Mouse (Mus musculus) forebrain, embryonic 14.5 days (tissue): ENCODE data around the gene Pigm. TPM values are rescaled to one million over a fixed set of nuclear protein-coding genes. Genes with fewer than 3 reads are reported as not detected.

Experiments
- ATAC-seq: fragments of 200-750 bp; cut with Nextera tagmentation; 2 replicates; pipeline ENCODE4 v1.8.0; 2017; ENCODE audit warnings: mild to moderate bottlenecking, moderate library complexity
- DNase-seq: peaks from one replicate; pipeline ENCODE4 v3.0.0-alpha.2; 2015; ENCODE audit warnings: low spot score
- H3K27ac ChIP-seq: fragments of 300-500 bp; sonication (generic); 2 replicates; pipeline ENCODE4 v1.5.1; 2014; ENCODE audit warnings: low read depth, mild to moderate bottlenecking, control low read depth, low read length, moderate library complexity
- H3K27me3 ChIP-seq: fragments of 300-500 bp; sonication (generic); replicated peaks from 2 replicates; pipeline ENCODE4 v1.6.1; 2014; ENCODE audit warnings: low read length, control low read depth, mixed read lengths; ENCODE audit not compliant: control insufficient read depth, insufficient read depth
- H3K36me3 ChIP-seq: fragments of 300-500 bp; sonication (generic); 2 replicates; pipeline ENCODE4 v1.6.1; 2014; ENCODE audit warnings: low read length, control low read depth; ENCODE audit not compliant: control insufficient read depth, insufficient read depth
- H3K4me1 ChIP-seq: fragments of 300-500 bp; sonication (generic); 2 replicates; pipeline ENCODE4 v1.6.1; 2014; ENCODE audit warnings: antibody characterized with exemption, low read length, control low read depth; ENCODE audit not compliant: control insufficient read depth, insufficient read depth
- H3K4me2 ChIP-seq: fragments of 300-500 bp; sonication (generic); 2 replicates; pipeline ENCODE4 v1.6.1; 2014; ENCODE audit warnings: mild to moderate bottlenecking, control low read depth, low read length
- H3K4me3 ChIP-seq: fragments of 300-500 bp; sonication (generic); 2 replicates; pipeline ENCODE4 v1.5.1; 2014; ENCODE audit warnings: low read depth, low read length, control low read depth
- H3K9ac ChIP-seq: fragments of 300-500 bp; sonication (generic); 2 replicates; pipeline ENCODE4 v1.6.1; 2014; ENCODE audit warnings: mild to moderate bottlenecking, low read length, control low read depth, moderate library complexity
- H3K9me3 ChIP-seq: fragments of 300-500 bp; sonication (generic); replicated peaks from 2 replicates; pipeline ENCODE4 v1.6.1; 2016; ENCODE audit warnings: low read length, control low read depth, mixed read lengths; ENCODE audit not compliant: control insufficient read depth
- WGBS: fragments of 180-500 bp; shearing (Covaris S2); extraction: QIAGEN DNeasy Blood & Tissue Kit; methylation state at CpG from one replicate; pipeline ENCODE4 v1.1.7; 2014; 5-methylcytosine and 5-hydroxymethylcytosine counted together
- polyA plus RNA-seq: library from polyadenylated mRNA; unstranded; fragments of >200 nt; fragmentation: Nextera tagmentation; extraction: Ambion mirVana; gene quantifications from 2 replicates; pipeline ENCODE4 v1.2.1, GENCODE M21; 2014

The Pigm gene
- polyA plus RNA-seq, 1 experiment from 2014 or later, result 5.1 TPM

- no peaks in the 10 kb centered on the region for H3K36me3 ChIP-seq
- no peaks in the 10 kb centered on the region for H3K27me3 ChIP-seq
- no peak overlapping the region for H3K4me2 ChIP-seq
- no peak overlapping the region for H3K9ac ChIP-seq
- WGBS, result 89% methylated on average over 7 of the region's 7 CpGs
- ATAC-seq (no peak), DNase-seq (no peak)
- H3K9me3 ChIP-seq, result no peaks in the 10 kb centered on the region
- H3K27ac ChIP-seq, result no peak overlapping the region
- H3K4me3 ChIP-seq, result no peak overlapping the region
- no peaks in the 10 kb centered on the region for H3K4me1 ChIP-seq
Measured at GRCm38 (mm10) chr1:172415061-172415460, 38.7 kb downstream of the Pigm start.

GRCm38 (mm10) chr1:172418173-172418572 lies 41.8 kb downstream of the Pigm start:
- Histone ChIP-seq H3K4me1 (no peaks in the 10 kb centered on the region), H3K9me3 (no peaks in the 10 kb centered on the region), H3K4me3 (no peak overlapping the region), H3K27ac (no peak overlapping the region), H3K9ac (no peak overlapping the region), H3K27me3 (no peaks in the 10 kb centered on the region), H3K4me2 (no peak overlapping the region), H3K36me3 (no peaks in the 10 kb centered on the region)
- ATAC-seq (no peak), DNase-seq (no peak)
- 18% methylated on average over 6 of the region's 6 CpGs for WGBS

- no peaks in the 10 kb centered on the region for H3K4me1 ChIP-seq
- WGBS, result 71% methylated on average over 3 of the region's 3 CpGs
- no peak overlapping the region for H3K4me2 ChIP-seq
- no peak overlapping the region for H3K4me3 ChIP-seq
- DNase-seq (no peak), ATAC-seq (no peak)
- H3K9me3 ChIP-seq, result no peaks in the 10 kb centered on the region
- H3K27me3 ChIP-seq, result no peaks in the 10 kb centered on the region
- H3K27ac ChIP-seq, result no peak overlapping the region
- H3K9ac ChIP-seq, result no peak overlapping the region
- H3K36me3 ChIP-seq, result no peaks in the 10 kb centered on the region
Measured at GRCm38 (mm10) chr1:172418642-172419041, 42.3 kb downstream of the Pigm start.

- ATAC-seq (no peak), DNase-seq (no peak)
- Histone ChIP-seq H3K27me3 (no peaks in the 10 kb centered on the region), H3K27ac (no peak overlapping the region), H3K4me3 (no peak overlapping the region), H3K36me3 (no peaks in the 10 kb centered on the region), H3K4me2 (no peak overlapping the region), H3K9ac (no peak overlapping the region), H3K4me1 (no peaks in the 10 kb centered on the region), H3K9me3 (no peaks in the 10 kb centered on the region)
- 89% methylated on average over 6 of the region's 6 CpGs for WGBS
Measured at GRCm38 (mm10) chr1:172420181-172420580, 43.8 kb downstream of the Pigm start.

- DNase-seq (no peak), ATAC-seq (no peak)
- no peaks in the 10 kb centered on the region for H3K27me3 ChIP-seq
- no peak overlapping the region for H3K4me3 ChIP-seq
- H3K27ac ChIP-seq, result no peak overlapping the region
- H3K4me2 ChIP-seq, result no peak overlapping the region
- 73% methylated on average over 1 of the region's 1 CpGs for WGBS
- H3K4me1 ChIP-seq, result no peaks in the 10 kb centered on the region
- H3K36me3 ChIP-seq, result no peaks in the 10 kb centered on the region
- H3K9ac ChIP-seq, result no peak overlapping the region
- H3K9me3 ChIP-seq, result no peaks in the 10 kb centered on the region
Measured at GRCm38 (mm10) chr1:172423393-172423792, 47.0 kb downstream of the Pigm start.

- Histone ChIP-seq H3K4me3 (no peak overlapping the region), H3K27ac (no peak overlapping the region), H3K9ac (no peak overlapping the region), H3K27me3 (no peaks in the 10 kb centered on the region), H3K9me3 (no peaks in the 10 kb centered on the region), H3K36me3 (no peaks in the 10 kb centered on the region), H3K4me2 (no peak overlapping the region), H3K4me1 (no peaks in the 10 kb centered on the region)
- 57% methylated on average over 1 of the region's 1 CpGs for WGBS
- DNase-seq (no peak), ATAC-seq (no peak)
Measured at GRCm38 (mm10) chr1:172426419-172426818, 50.1 kb downstream of the Pigm start.

- H3K9me3 ChIP-seq, result no peaks in the 10 kb centered on the region
- H3K4me1 ChIP-seq, result no peaks in the 10 kb centered on the region
- no peak overlapping the region for H3K27ac ChIP-seq
- H3K36me3 ChIP-seq, result no peaks in the 10 kb centered on the region
- 90% methylated on average over 3 of the region's 3 CpGs for WGBS
- H3K9ac ChIP-seq, result no peak overlapping the region
- no peak overlapping the region for H3K4me3 ChIP-seq
- ATAC-seq, result no peak
- H3K27me3 ChIP-seq, result no peaks in the 10 kb centered on the region
- no peak for DNase-seq
- H3K4me2 ChIP-seq, result no peak overlapping the region
Measured at GRCm38 (mm10) chr1:172427841-172428240, 51.5 kb downstream of the Pigm start.

GRCm38 (mm10) chr1:172428614-172429013 lies 52.3 kb downstream of the Pigm start:
- 92% methylated on average over 1 of the region's 1 CpGs for WGBS
- no peak for DNase-seq

GRCm38 (mm10) chr1:172430731-172431220 lies 54.4 kb downstream of the Pigm start:
- no peaks in the 10 kb centered on the region for H3K4me1 ChIP-seq
- DNase-seq (no peak), ATAC-seq (no peak)
- H3K36me3 ChIP-seq, result no peaks in the 10 kb centered on the region
- no peaks in the 10 kb centered on the region for H3K9me3 ChIP-seq
- H3K4me2 ChIP-seq, result no peak overlapping the region
- 60% methylated on average over 9 of the region's 9 CpGs for WGBS
- no peak overlapping the region for H3K9ac ChIP-seq
- H3K4me3 ChIP-seq, result no peak overlapping the region
- H3K27ac ChIP-seq, result no peak overlapping the region
- no peaks in the 10 kb centered on the region for H3K27me3 ChIP-seq

More at GRCm38 (mm10) chr1:172428614-172429013, 52.3 kb downstream of the Pigm start:
- H3K9me3 ChIP-seq, result no peaks in the 10 kb centered on the region
- ATAC-seq, result no peak
- no peaks in the 10 kb centered on the region for H3K4me1 ChIP-seq
- no peak overlapping the region for H3K27ac ChIP-seq
- no peak overlapping the region for H3K9ac ChIP-seq
- H3K4me3 ChIP-seq, result no peak overlapping the region
- H3K4me2 ChIP-seq, result no peak overlapping the region
- no peaks in the 10 kb centered on the region for H3K36me3 ChIP-seq
- no peaks in the 10 kb centered on the region for H3K27me3 ChIP-seq
